Mouse (Mus musculus) regulatory T cell (primary cell): Measurements from ENCODE around the gene Atcay.
"Not testable (repeated sequence)": the region's sequence is repeated elsewhere in the genome, so short reads cannot be mapped to it uniquely, and the experiment has no call there.

Experiments
- in situ Hi-C: fragments of 300-600 bp; cut with MboI, MseI; formaldehyde crosslinking; loops from one replicate; pipeline ENCODE4 v1.15.1; 2025; ENCODE audit warnings: high pct_unique_total_duplicates

Gene Atcay

DNA sequence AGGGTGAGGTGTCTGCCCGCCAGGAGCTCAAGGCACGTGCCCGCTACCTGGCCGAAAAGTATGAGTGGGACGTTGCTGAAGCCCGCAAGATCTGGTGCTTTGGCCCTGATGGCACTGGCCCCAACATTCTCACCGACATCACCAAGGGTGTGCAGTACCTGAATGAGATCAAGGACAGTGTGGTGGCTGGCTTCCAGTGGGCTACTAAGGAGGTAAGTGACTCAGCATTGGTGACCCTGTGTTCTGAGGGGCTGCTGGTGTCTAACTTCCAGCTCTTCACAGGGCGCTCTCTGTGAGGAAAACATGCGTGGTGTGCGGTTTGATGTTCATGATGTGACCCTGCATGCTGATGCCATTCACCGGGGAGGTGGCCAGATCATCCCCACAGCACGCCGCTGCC, 49.7 kb downstream of the Atcay start:
- in situ Hi-C loops: no loop called here

DNA sequence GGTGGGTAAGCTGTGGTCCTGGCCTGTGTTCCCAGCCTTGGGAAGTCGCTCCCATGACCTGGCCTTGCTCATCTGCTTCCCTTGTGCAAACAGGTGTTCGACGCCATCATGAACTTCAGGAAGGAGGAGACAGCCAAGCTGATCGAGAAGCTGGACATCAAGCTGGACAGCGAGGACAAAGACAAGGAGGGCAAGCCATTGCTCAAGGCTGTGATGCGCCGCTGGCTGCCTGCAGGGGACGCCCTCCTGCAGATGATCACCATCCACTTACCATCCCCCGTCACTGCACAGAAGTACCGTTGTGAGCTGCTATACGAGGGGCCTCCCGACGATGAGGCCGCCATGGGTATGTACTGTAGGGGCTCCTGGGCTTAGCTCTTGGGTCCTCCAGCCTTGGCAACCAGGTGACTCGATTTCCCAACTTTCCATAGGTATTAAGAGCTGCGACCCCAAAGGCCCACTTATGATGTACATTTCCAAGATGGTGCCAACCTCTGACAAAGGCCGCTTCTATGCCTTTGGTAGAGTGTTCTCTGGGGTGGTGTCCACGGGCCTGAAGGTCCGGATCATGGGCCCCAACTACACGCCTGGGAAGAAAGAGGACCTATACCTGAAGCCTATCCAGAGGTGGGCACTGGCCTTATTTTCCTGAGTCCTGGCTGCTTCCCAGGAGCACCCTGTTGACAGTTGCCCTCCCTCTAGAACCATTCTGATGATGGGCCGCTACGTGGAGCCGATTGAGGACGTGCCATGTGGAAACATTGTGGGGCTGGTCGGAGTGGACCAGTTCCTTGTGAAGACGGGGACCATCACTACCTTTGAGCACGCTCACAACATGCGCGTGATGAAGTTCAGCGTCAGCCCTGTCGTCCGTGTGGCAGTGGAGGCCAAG, 50.9 kb downstream of the Atcay start:
- in situ Hi-C loops: loop anchor here (5.0 to 10.0 kb wide), 2 partner anchors 42 to 1325 kb away; partner anchors contain the start of genes Ptbp1 and Zbtb7a

DNA sequence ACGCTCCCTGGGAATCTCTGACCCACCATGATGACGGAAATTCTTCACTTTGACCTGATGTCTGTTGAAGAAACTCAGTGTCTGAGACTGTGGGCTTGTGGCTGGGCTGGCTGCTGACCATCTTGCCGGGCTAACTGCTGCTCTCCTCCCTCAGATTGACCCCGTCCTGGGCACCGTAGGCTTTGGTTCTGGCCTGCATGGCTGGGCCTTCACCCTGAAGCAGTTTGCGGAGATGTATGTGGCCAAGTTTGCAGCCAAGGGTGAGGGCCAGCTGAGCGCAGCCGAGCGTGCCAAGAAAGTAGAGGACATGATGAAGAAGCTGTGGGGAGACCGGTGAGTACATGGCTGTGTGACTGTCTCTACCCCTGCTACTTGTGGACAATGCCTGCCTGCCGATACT, 51.7 kb downstream of the Atcay start:
- in situ Hi-C loops: loop anchor here (5.0 to 10.0 kb wide), 2 partner anchors 42 to 1324 kb away; partner anchors contain the start of genes Ptbp1 and Zbtb7a

DNA sequence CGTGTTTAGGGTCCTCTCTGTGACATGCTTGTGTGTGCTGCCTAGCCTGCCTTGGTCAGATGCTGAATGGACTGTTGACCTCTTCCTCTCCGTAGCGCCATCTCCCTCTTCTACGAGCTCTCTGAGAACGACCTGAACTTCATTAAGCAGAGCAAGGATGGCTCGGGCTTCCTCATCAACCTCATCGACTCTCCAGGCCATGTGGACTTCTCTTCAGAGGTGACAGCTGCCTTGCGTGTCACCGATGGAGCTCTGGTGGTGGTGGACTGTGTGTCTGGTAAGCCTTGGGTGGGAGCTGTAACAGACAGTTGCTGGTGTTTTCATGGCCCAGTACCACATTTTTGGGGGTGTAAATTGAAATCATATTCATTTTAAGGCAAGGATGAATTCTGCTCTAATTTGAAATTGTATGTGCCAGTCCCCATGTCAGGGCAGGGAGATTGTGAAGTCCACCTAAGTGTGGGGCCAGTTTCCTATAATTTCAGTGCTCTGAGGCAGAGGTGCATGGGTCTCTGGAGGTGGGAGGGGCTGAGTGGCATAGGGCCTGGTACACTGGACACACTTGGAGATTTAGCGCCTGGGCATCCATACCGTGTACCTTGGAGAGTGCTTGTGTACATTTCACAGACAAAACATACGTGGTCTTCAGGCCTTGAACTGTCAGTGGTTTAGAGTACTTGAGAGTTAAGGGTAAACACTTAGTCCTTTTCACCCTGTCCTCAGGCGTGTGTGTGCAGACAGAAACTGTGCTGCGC, 52.5 kb downstream of the Atcay start:
- in situ Hi-C loops: loop anchor here (5.0 to 10.0 kb wide), 2 partner anchors 41 to 1323 kb away; partner anchors contain the start of genes Ptbp1 and Zbtb7a

DNA sequence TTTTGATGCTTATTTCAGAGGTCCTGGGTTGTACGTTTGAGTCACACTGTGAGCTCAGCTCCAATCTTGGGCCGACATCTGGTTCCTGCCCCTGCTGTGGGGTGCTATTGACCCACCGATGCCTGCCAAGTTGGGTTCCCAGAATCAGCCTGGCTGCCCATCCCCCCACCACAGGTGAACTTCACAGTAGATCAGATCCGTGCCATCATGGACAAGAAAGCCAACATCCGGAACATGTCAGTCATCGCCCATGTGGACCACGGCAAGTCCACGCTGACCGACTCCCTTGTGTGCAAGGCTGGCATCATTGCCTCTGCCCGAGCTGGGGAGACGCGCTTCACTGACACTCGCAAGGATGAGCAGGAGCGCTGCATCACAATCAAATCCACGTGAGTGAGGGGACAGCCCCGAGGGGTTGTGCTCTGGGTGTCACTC, 53.1 kb downstream of the Atcay start:
- in situ Hi-C loops: loop anchor here (5.0 to 10.0 kb wide), 2 partner anchors 40 to 1323 kb away; partner anchors contain the start of genes Ptbp1 and Zbtb7a

DNA sequence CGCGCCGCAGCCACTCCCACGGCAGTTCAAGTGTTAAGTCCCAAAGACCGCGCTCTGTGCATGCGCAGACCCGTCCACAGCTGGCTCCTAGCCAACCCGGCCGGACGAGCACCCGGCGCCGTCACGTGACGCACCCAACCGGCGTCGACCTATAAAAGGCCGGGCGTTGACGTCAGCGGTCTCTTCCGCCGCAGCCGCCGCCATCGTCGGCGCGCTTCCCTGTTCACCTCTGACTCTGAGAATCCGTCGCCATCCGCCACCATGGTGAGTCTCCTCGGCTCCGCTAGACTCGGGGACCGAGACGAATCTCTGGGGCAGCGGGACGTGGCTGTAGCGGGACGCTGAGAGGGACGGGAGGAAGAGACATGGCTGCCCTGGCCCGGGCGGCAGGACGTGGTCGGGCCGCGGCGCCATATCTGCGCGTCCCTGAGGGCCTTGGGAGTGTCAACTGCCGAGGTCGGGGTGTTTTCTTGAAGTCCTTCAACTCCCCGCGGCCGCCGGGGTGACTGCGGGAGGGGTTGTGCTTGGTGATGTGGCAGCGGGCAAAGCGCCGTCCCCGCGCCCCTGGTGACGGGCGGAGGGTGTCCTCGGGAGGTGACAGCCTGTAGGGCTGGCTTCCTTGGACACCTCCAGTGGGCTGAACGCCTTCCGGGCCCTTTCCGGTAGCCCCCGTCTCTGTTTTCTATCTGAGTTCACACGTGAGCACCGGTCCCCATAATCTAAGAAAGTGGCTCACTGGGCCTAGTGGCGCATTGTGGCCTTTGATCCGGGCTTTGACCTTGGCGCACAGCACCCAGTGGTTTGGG, 54.0 kb downstream of the Atcay start, which contains the start of gene Eef2:
Eef2 (plus strand) TSS at position 166 of the 806 bp plus-strand sequence.
- in situ Hi-C loops: loop anchor here (5.0 to 10.0 kb wide), 2 partner anchors 39 to 1322 kb away; partner anchors contain the start of genes Ptbp1 and Zbtb7a

DNA sequence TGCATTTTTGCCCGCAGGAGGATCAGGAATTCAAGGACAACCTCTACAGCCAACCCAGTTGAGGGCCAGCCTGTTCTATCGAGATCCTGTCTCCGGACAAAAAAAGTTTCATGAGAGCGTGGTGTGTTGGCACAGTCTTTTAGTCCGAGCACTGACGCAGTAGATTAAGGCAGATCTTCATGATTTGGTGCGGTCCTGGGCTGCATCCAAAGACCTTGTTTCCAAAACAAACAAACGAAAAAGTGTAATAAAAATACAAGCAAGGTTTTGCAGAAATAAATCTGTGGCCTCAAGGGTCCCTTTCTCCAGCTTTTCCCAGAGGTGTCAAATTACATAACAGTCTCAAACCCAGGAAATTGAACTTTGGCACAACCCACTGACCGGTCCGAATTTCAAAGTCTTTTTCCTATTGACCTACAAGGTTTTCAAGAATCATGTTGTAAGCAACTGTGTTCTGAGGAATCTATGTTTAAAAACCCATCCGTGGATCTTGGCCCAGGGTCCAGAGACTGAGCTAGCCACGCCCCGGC, 54.6 kb downstream of the Atcay start:
- in situ Hi-C loops: loop anchor here (5.0 to 10.0 kb wide), 2 partner anchors 39 to 1321 kb away; partner anchors contain the start of genes Ptbp1 and Zbtb7a

DNA sequence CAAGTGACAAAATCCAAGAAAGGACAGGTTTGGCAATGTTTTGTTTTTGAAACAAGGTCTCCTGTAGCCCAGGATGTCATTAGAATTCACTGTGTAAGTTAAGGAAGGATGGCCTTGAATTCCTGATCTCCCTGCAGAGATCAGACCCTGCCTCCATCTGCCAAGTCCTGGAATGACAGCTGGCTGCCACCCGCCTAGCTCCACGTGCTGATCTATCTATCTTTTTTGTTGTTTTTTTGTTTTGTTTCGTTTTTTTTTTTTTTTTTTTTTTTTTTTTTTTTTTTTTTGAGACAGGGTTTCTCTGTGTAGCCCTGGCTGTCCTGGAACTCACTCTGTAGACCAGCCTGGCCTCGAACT, 55.3 kb downstream of the Atcay start:
- in situ Hi-C loops: loop anchor here (5.0 to 10.0 kb wide), 2 partner anchors 38 to 1321 kb away; partner anchors contain the start of genes Ptbp1 and Zbtb7a

DNA sequence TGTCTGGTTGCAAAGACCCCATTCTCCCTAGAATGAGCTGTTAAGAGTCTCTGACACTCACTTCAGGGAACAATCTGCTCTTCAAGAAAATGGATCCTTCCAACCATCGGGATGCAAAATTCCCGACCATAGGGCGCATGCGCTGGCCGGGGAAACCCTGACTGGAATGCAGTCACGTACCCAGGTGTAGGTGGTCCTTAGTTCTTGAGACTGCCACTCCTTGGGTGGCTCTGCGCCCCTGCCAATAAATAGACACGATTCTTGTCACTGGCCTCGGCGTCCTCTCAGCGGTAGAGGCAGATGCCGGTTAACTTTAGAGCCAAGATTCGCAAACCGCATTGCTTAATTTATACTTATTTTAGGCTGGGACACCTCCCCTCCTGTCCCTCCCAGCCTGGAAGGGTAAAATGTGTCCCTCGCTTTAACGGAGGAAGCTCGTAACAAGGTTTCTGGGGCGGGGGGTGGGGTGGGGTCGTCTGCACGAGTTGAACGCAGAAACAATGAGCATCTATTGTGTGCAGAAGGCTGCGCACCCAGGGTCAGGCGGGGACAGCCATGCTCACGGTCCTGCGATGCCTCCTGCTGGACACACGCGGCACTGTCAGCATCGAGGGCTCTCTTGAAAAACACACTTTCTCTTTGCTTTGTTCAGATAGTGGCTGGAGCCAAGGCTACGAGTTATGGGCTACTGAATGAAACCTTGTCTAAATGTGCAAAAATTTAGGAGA, 55.9 kb downstream of the Atcay start:
- in situ Hi-C loops: loop anchor here (5.0 to 10.0 kb wide), 2 partner anchors 37 to 1320 kb away; partner anchors contain the start of genes Ptbp1 and Zbtb7a

DNA sequence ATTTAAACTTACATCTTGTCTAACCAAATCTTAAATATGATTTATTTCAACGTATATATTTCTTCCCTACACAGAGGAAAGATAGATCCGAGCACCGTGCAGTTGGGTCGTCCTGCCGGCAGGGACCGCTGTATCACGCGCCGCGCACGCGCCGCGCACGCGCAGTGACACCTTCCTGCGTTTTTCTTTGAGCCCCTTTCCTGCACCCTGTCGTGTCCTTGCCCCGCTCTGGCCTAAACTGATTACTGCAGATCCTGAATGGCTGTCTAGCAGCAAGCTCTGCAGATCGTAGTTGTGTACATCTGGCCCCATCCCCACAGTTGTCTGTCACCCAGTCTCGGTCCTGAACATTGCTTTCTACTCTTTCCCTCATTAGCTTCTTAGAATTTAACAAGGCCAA, 57.5 kb downstream of the Atcay start:
- in situ Hi-C loops: loop anchor here (10.0 kb wide), 1 partner anchor 1318 kb away; the partner anchor contains the start of gene Ptbp1

DNA sequence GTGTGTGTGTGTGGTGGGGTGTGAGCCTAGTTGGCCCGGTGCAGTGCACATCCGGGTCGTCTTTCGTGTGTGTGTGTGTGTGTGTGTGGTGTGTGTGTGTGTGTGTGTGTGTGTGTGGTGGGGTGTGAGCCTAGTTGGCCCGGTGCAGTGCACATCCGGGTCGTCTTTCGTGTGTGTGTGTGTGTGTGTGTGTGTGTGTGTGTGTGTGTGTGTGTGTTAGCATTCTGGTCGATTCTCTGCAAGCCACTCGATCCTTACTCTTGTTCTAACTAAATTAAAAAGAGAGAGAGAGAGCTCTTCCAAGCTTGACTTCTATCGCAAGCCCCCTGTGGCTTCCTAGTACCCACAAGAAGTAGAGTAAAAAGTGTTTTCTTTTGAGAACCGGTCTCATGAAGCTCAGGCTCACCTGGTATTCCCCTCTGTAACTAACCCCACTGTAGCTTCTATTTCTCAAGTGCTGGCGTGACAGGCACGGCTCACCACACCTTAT, 61.2 kb downstream of the Atcay start:
- in situ Hi-C loops: not testable (repeated sequence)

DNA sequence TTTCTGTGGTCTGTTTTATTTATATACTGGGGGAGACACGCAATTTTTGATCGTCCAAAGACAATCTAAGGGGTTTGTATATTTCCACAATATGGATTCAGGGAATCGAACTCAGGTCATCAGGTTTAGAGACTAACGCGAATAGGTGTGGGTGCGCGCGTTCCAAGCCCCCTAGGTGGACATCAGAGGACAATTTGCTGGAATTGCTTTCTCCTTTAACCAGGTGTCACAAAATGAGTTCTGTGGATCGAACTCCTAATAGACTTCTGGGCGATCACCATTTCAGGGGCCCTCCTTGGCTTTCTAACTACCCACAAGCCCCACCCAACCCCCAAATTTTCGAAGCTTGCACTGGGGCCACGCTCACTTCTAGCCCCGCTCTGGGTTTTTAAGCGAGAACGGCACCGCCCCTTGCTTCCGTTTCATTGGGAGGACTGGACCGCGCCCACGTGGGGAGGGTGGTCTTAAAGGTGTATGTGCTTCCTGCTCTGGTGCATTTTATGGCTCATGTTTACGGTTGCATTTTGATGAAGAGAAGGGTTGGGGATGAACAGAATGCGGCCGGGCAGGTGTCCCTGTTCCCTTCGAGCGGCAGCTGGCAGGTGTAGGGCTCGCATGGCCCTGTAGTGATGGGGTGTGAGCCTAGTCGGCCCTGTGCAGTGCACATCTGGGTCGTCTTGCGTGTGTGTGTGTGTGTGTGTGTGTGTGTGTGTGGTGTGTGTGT, 62.0 kb downstream of the Atcay start:
- in situ Hi-C loops: no loop called here

DNA sequence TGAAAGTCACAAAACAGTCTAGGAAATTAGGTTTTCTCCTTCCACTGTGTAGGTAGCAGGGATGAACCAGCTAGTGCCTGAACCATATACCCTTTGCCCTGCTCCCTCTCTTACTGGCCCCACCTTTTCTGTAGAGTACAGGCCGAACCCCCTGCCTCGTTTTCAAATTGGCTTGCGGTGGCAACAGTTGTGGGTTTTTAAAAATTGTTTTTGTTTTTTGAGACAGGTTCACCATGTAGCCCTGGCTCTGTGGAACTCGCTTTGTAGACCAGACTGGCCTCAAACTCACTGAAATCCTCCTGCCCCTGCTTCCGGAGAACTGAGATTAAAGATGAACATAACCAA, 62.6 kb downstream of the Atcay start:
- in situ Hi-C loops: no loop called here

DNA sequence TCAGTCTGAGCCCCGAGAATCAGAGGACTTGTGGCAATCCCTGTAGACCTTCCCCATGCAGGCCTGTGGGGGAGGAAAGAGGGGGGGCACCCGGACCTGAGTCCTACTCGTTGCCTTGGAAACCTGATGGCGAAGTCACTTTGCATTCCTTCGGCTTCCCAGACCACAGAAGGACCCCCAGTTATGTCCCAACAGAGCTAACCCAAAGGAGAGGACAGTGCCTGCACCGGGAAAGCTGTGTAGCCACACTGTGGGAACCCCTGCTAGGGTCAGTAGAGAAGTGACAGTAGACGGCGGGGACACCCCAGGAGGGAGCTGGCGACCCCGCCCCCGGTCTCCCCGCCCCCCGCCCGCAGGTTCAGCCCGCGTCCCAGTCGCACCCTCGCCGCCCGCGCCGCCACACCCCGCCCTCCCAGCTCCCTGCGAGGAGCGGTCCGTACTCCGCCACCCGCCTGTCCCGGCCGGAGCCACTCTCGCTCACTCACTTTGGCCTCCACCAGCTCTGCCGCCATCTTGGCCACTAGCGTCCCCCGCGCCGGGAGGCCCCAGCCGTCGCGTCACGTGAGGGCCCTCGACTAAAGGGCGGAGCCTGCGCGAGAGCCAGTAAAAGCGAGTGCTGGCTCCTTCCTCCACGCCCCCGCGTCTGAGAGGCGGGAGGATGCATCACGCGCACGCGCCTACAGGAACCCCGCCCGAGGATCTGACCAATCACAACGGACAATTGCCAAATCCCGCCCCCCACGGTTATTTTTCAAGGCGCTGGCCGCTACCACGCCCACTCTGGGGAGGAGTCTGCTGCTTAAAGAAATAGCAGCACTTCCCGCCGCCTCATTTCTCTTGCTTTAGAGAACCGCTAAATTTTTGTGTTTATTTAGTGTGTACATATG, 63.2 kb downstream of the Atcay start, which contains the start of gene Pias4:
Pias4 (minus strand) TSS at position 724 of the 887 bp plus-strand sequence.
- in situ Hi-C loops: no loop called here

DNA sequence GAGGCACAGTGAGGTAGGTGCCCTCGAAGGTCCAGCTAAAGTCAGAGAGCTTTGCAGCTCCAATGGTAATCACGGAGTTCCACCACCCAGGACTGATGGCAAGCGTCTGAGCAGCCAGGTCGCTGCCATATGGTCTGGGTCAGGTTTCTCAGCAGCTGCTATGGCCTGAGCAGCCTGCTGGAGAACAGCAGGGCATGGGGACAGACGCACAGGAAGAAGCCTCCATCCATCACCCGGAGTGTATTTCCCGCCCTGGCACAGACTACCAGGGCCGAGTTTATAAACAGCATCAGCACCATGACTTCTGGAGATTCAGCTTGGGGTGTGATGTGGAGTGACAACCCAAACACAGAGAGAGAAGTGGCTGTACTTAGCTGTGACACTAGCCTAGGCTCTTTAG, 65.5 kb downstream of the Atcay start:
- in situ Hi-C loops: no loop called here

DNA sequence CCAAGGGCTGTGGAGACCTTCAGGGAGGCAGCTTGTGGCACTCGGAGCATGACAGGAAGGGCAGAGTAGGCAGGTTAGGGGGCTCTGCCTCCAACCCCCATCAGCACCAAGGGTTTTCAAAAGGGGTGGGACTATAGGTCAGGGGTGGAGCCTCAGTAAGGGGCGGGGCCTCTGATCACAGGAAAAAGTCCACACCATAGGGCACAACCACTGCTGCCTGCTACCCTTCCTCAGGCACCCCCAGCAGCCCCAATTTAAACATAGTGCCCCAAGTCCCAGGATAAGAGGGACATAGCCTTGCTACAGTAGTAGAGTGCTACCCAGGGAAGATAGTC, 68.3 kb downstream of the Atcay start:
- in situ Hi-C loops: no loop called here

DNA sequence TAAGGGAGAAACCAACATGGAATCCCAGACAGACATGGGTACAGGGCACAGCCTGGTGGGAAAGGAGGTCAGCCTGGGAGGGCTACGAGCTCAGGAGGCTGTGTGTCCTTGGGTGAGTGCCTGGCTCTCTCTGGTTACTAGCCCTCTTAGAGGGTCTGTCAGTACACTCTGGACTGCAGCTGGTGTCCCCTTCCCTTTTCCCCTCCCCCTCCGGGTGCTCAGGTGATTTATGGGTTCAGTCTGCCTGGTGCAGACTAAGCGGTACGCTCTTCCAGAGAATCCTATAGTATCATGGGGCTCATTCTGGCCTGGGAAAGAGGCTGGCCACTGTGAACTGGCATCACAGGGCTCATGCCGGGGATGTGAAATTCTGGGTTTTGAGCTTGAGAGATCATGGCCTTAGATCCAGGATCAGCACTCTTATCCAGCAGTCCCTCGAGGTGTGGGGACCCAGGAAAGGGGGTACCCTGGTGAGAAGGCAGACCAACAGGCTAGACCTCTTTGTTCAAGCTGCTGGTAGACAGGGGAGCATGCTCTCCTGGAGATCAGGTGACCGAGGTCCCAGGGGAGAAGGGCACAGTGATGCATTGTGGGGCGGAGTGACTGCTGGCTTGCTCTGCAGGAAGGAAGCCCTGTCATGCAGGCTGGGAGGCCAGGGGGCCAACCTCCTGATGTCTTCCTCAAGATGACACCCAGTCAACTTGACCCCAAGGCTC, 68.9 kb downstream of the Atcay start:
- in situ Hi-C loops: no loop called here

DNA sequence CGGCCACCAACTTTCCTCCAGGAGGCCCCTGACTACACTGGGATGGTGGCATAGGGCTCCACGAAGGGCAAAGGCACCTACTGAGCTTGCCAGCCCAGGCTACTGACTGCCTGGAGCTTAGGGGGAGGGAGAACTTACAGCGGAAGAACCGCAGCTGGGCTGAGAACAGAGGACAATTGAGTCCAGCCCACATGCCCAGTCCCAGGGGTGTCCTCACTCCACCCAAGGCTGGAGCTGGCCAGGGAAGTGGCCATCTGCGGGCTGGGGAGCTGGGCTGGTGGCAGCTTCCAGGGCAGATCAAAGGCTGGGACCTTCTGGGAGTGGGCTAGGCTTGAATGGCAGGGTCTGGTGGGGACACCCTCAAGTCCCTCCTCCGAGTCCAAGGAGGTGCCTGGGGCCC, 75.9 kb downstream of the Atcay start:
- in situ Hi-C loops: no loop called here
